Mouse (Mus musculus) MEL (cell line): ENCODE results near the gene Arl3. TPM values are rescaled to one million over a fixed set of nuclear protein-coding genes. Genes with fewer than 3 reads are reported as not detected.

ENCODE experiments used
- DNase-seq: peaks from one replicate; pipeline ENCODE4 v3.0.0; 2011; ENCODE audit warnings: low read depth, low spot score
- H3K27ac ChIP-seq: 2 replicates; pipeline ENCODE4 v1.5.1; 2012; ENCODE audit warnings: low read depth, mild to moderate bottlenecking, control low read depth, low read length, moderate library complexity; ENCODE audit not compliant: control insufficient read depth
- H3K27me3 ChIP-seq, 2 experiments: fragments of 150-350 bp in 1 of 2; sonication (generic) in 1 of 2; 2 replicates each; pipeline ENCODE4 v1.6.1; 2012; ENCODE audit warnings: low read length in 2 of 2, mild to moderate bottlenecking in 2 of 2, improper control_type of control experiment in 1 of 2, moderate library complexity in 1 of 2; ENCODE audit not compliant: insufficient read depth in 2 of 2, control insufficient read depth in 1 of 2
- H3K36me3 ChIP-seq, 2 experiments: 2 replicates each; pipeline ENCODE4 v1.6.1; 2012 to 2014; ENCODE audit warnings: low read length in 2 of 2, improper control_type of control experiment in 1 of 2, inconsistent platforms in 1 of 2, mild to moderate bottlenecking in 1 of 2; ENCODE audit not compliant: insufficient read depth in 2 of 2, control insufficient read depth in 1 of 2
- H3K4me1 ChIP-seq, 2 experiments: fragments of 150-350 bp in 1 of 2; sonication (generic) in 1 of 2; 2 replicates each; pipeline ENCODE4 v1.6.1; 2012; ENCODE audit warnings: low read length in 2 of 2, improper control_type of control experiment in 1 of 2, mild to moderate bottlenecking in 1 of 2; ENCODE audit not compliant: insufficient read depth in 2 of 2, control insufficient read depth in 1 of 2
- H3K4me3 ChIP-seq, 2 experiments: fragments of 150-350 bp in 1 of 2; sonication (generic) in 1 of 2; 2 replicates each; pipeline ENCODE4 v1.5.1; 2012; ENCODE audit warnings: low read depth in 2 of 2, low read length in 2 of 2, mild to moderate bottlenecking in 2 of 2, moderate library complexity in 2 of 2, control low read depth in 1 of 2, improper control_type of control experiment in 1 of 2; ENCODE audit not compliant: control insufficient read depth in 1 of 2, insufficient read depth in 1 of 2
- H3K79me2 ChIP-seq: 2 replicates; pipeline ENCODE4 v1.6.1; 2012; ENCODE audit warnings: mild to moderate bottlenecking, low read length, moderate library complexity; ENCODE audit not compliant: control insufficient read depth, poor library complexity, insufficient read depth
- H3K9ac ChIP-seq: 2 replicates; pipeline ENCODE4 v1.6.1; 2012; ENCODE audit warnings: low read depth, mild to moderate bottlenecking, control low read depth, low read length, moderate library complexity; ENCODE audit not compliant: control insufficient read depth, poor library complexity, severe bottlenecking
- H3K9me3 ChIP-seq: fragments of 150-350 bp; sonication (generic); replicated peaks from 2 replicates; pipeline ENCODE4 v1.6.1; 2012; ENCODE audit warnings: mild to moderate bottlenecking, low read length, improper control_type of control experiment, moderate library complexity; ENCODE audit not compliant: insufficient read depth
- BHLHE40 ChIP-seq: IDR thresholded peaks from 2 replicates; pipeline ENCODE4 v1.6.1; 2012; ENCODE audit warnings: low read depth, mild to moderate bottlenecking, inconsistent platforms, low read length, improper control_type of control experiment, borderline replicate concordance
- CHD1 ChIP-seq: IDR thresholded peaks from 2 replicates; pipeline ENCODE4 v1.6.1; 2012; ENCODE audit warnings: low read depth, mild to moderate bottlenecking, inconsistent platforms, low read length, improper control_type of control experiment
- CHD2 ChIP-seq: IDR thresholded peaks from 2 replicates; pipeline ENCODE4 v1.6.1; 2011; ENCODE audit warnings: low read length, improper control_type of control experiment
- CTCF ChIP-seq, 3 experiments: IDR thresholded peaks in 2 of 3; conservative IDR thresholded peaks in 1 of 3; 2 replicates each; pipeline ENCODE4 v1.5.1; 2011 to 2012; ENCODE audit warnings: low read length in 3 of 3, low read depth in 2 of 3, mild to moderate bottlenecking in 2 of 3, improper control_type of control experiment in 1 of 3, inconsistent platforms in 1 of 3, mixed read lengths in 1 of 3, moderate library complexity in 1 of 3; ENCODE audit not compliant: control insufficient read depth in 1 of 3, insufficient read depth in 1 of 3, poor library complexity in 1 of 3, severe bottlenecking in 1 of 3
- E2F4 ChIP-seq: IDR thresholded peaks from 2 replicates; pipeline ENCODE4 v1.6.1; 2011; ENCODE audit warnings: low read depth, low read length, improper control_type of control experiment, borderline replicate concordance
- ELF1 ChIP-seq: IDR thresholded peaks from 2 replicates; pipeline ENCODE4 v1.6.1; 2014; ENCODE audit warnings: low read depth, mild to moderate bottlenecking, inconsistent platforms, low read length, improper control_type of control experiment, moderate library complexity
- EP300 ChIP-seq, 2 experiments: IDR thresholded peaks; 2 replicates each; pipeline ENCODE4 v1.6.1; 2011; ENCODE audit warnings: improper control_type of control experiment in 2 of 2, low read length in 2 of 2, low read depth in 1 of 2, mild to moderate bottlenecking in 1 of 2
- ETS1 ChIP-seq: IDR thresholded peaks from 2 replicates; pipeline ENCODE4 v1.6.1; 2012; ENCODE audit warnings: low read depth, mild to moderate bottlenecking, inconsistent platforms, low read length, improper control_type of control experiment, moderate library complexity
- GATA1 ChIP-seq: IDR thresholded peaks from 2 replicates; pipeline ENCODE4 v1.6.1; 2011; ENCODE audit warnings: low read depth, low read length, improper control_type of control experiment
- HCFC1 ChIP-seq: IDR thresholded peaks from 2 replicates; pipeline ENCODE4 v1.6.1; 2012; ENCODE audit warnings: low read depth, mild to moderate bottlenecking, inconsistent platforms, low read length, improper control_type of control experiment, moderate library complexity
- JUND ChIP-seq: IDR thresholded peaks from 2 replicates; pipeline ENCODE4 v1.6.1; 2011; ENCODE audit warnings: low read depth, mild to moderate bottlenecking, improper control_type of control experiment, low read length
- KAT2A ChIP-seq: conservative IDR thresholded peaks from 2 replicates; pipeline ENCODE4 v1.6.1; 2012; ENCODE audit warnings: low read depth, low read length, improper control_type of control experiment, inconsistent platforms
- MAFK ChIP-seq: IDR thresholded peaks from 2 replicates; pipeline ENCODE4 v1.6.1; 2011; ENCODE audit warnings: low read depth, mild to moderate bottlenecking, low read length, improper control_type of control experiment, borderline replicate concordance
- MAX ChIP-seq: IDR thresholded peaks from 2 replicates; pipeline ENCODE4 v1.6.1; 2011; ENCODE audit warnings: low read length, improper control_type of control experiment
- MAZ ChIP-seq: IDR thresholded peaks from 2 replicates; pipeline ENCODE4 v1.6.1; 2012; ENCODE audit warnings: low read depth, mild to moderate bottlenecking, inconsistent platforms, low read length, improper control_type of control experiment
- MEF2A ChIP-seq: IDR thresholded peaks from 2 replicates; pipeline ENCODE4 v1.6.1; 2014; ENCODE audit warnings: low read depth, mild to moderate bottlenecking, inconsistent platforms, low read length, improper control_type of control experiment; ENCODE audit not compliant: poor library complexity, insufficient replicate concordance, severe bottlenecking; ENCODE audit errors: extremely low read depth
- MXI1 ChIP-seq: IDR thresholded peaks from 2 replicates; pipeline ENCODE4 v1.6.1; 2011; ENCODE audit warnings: mild to moderate bottlenecking, low read depth, low read length, improper control_type of control experiment
- MYB ChIP-seq: IDR thresholded peaks from 2 replicates; pipeline ENCODE4 v1.6.1; 2011; ENCODE audit warnings: mild to moderate bottlenecking, low read depth, low read length, improper control_type of control experiment
- MYC ChIP-seq: IDR thresholded peaks from 2 replicates; pipeline ENCODE4 v1.6.1; 2011; ENCODE audit warnings: low read depth, mild to moderate bottlenecking, low read length, improper control_type of control experiment, moderate library complexity
- NELFE ChIP-seq: IDR thresholded peaks from 2 replicates; pipeline ENCODE4 v1.6.1; 2011; ENCODE audit warnings: low read depth, low read length, improper control_type of control experiment
- NRF1 ChIP-seq: IDR thresholded peaks from 2 replicates; pipeline ENCODE4 v1.6.1; 2014; ENCODE audit warnings: low read depth, mild to moderate bottlenecking, inconsistent platforms, low read length, improper control_type of control experiment, moderate library complexity; ENCODE audit not compliant: poor library complexity, insufficient read depth, severe bottlenecking
- POLR2A ChIP-seq, 2 experiments: IDR thresholded peaks; 2 replicates each; pipeline ENCODE4 v1.6.1; 2011 to 2012; ENCODE audit warnings: low read length in 2 of 2, mild to moderate bottlenecking in 2 of 2, control low read depth in 1 of 2, improper control_type of control experiment in 1 of 2, low read depth in 1 of 2, moderate library complexity in 1 of 2; ENCODE audit not compliant: control insufficient read depth in 1 of 2, insufficient read depth in 1 of 2, poor library complexity in 1 of 2
- POLR2AphosphoS2 ChIP-seq: IDR thresholded peaks from 2 replicates; pipeline ENCODE4 v1.6.1; 2011; ENCODE audit warnings: low read length, improper control_type of control experiment
- RAD21 ChIP-seq: IDR thresholded peaks from 2 replicates; pipeline ENCODE4 v1.6.1; 2011; ENCODE audit warnings: mild to moderate bottlenecking, low read depth, low read length, improper control_type of control experiment
- RCOR1 ChIP-seq: IDR thresholded peaks from 2 replicates; pipeline ENCODE4 v1.6.1; 2012; ENCODE audit warnings: low read depth, mild to moderate bottlenecking, inconsistent platforms, low read length, improper control_type of control experiment
- SIN3A ChIP-seq: IDR thresholded peaks from 2 replicates; pipeline ENCODE4 v1.6.1; 2012; ENCODE audit warnings: low read length, improper control_type of control experiment, inconsistent platforms
- SMC3 ChIP-seq: IDR thresholded peaks from 2 replicates; pipeline ENCODE4 v1.6.1; 2011; ENCODE audit warnings: low read depth, low read length, improper control_type of control experiment
- TAL1 ChIP-seq: IDR thresholded peaks from 2 replicates; pipeline ENCODE4 v1.6.1; 2012; ENCODE audit warnings: mild to moderate bottlenecking, inconsistent platforms, low read length, moderate library complexity, mixed read lengths
- TBP ChIP-seq: IDR thresholded peaks from 2 replicates; pipeline ENCODE4 v1.8.0; 2011; ENCODE audit warnings: low read depth, low read length, improper control_type of control experiment
- TCF12 ChIP-seq: IDR thresholded peaks from 2 replicates; pipeline ENCODE4 v1.6.1; 2014; ENCODE audit warnings: low read depth, mild to moderate bottlenecking, inconsistent platforms, low read length, improper control_type of control experiment, moderate library complexity
- USF2 ChIP-seq, 2 experiments: IDR thresholded peaks; 2 replicates each; pipeline ENCODE4 v1.6.1; 2011 to 2012; ENCODE audit warnings: improper control_type of control experiment in 2 of 2, low read length in 2 of 2, borderline replicate concordance in 1 of 2, inconsistent platforms in 1 of 2, low read depth in 1 of 2, mild to moderate bottlenecking in 1 of 2; ENCODE audit not compliant: insufficient read depth in 1 of 2
- ZC3H11A ChIP-seq: IDR thresholded peaks from 2 replicates; pipeline ENCODE4 v1.6.1; 2012; ENCODE audit warnings: low read depth, mild to moderate bottlenecking, inconsistent platforms, low read length, improper control_type of control experiment
- ZKSCAN1 ChIP-seq: IDR thresholded peaks from 2 replicates; pipeline ENCODE4 v1.6.1; 2012; ENCODE audit warnings: low read depth, mild to moderate bottlenecking, inconsistent platforms, low read length, improper control_type of control experiment, moderate library complexity
- ZMIZ1 ChIP-seq: IDR thresholded peaks from 2 replicates; pipeline ENCODE4 v1.6.1; 2012; ENCODE audit warnings: low read depth, mild to moderate bottlenecking, inconsistent platforms, low read length, improper control_type of control experiment, moderate library complexity
- ZNF384 ChIP-seq: IDR thresholded peaks from 2 replicates; pipeline ENCODE4 v1.6.1; 2012; ENCODE audit warnings: low read depth, mild to moderate bottlenecking, inconsistent platforms, low read length, improper control_type of control experiment
- polyA plus RNA-seq, 2 experiments: library from polyadenylated mRNA; stranded (reverse) in 1 of 2; unstranded in 1 of 2; fragments of >175 nt in 1 of 2; fragments of >200 nt in 1 of 2; gene quantifications; 2 replicates each; pipeline versions ENCODE4 v1.2.1 to v1.2.4; 2012; ENCODE audit warnings: low replicate concordance in 2 of 2, low read depth in 1 of 2; ENCODE audit not compliant: insufficient read length in 2 of 2, insufficient read depth in 1 of 2, missing spikeins in 1 of 2
- total RNA-seq: library from RNA; depleted of rRNA; stranded (reverse); fragments of 300-350 nt; gene quantifications from 2 replicates; pipeline ENCODE4 v1.2.3, GENCODE M21; 2012

The Arl3 gene
- total and polyA plus RNA-seq, 3 experiments = 62.4 to 123 TPM; not detected in 1

DNA sequence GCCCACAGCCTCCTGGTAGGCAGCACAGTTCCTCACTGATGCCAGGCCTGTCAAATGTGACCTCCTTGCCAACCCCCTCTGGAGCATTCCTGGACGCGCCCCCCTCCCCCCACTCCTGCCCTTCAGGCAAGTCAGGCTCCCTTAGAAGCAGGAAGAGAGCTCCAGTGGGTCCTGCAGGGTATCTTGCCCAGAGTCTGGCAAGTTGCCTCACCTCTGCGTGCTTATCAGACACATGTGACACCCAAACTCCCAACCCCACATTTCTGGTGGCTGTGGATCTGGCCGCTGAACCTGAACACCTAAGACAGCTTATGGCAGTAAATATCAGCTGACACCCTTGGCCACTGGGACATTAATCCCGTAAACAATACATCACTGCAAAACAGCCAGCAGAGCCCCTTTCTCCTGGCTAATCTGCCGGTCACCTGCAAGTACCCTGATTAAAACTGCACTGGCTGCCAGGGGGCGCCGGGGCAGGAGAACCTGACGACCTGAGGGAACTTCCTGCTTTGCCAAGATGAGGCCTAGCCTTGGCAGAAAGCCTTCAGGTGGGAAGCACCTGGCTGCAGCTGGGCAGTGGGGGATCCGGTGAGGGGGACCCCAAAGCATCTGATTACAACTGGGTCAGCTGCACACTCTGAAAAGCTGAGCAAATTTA lies 40.8 kb downstream of the Arl3 start:
- Histone ChIP-seq H3K4me3 (peak overlapping the region in 1 of 2 experiments; percentile 44; a peak in 1 of 4 replicates), H3K9me3 (no peaks in the 10 kb centered on the region), H3K27me3 (no peaks in the 10 kb centered on the region), H3K4me1 (peaks cover 12 to 30% of the 10 kb centered on the region in 2 experiments), H3K27ac (peak overlapping the region; percentile 82), H3K36me3 (peaks cover 0 to 25% of the 10 kb centered on the region in 2 experiments; a peak in 2 of 4 replicates), H3K79me2 (no peaks in the 10 kb centered on the region; the same call in 1 of the 2 replicates), H3K9ac (peak overlapping the region; percentile 72)
- DNase-seq = peak; percentile 95
- TF ChIP-seq ELF1 = peak; percentile 82
- peak; percentile 94 for TF ChIP-seq MXI1
- no peak for TF ChIP-seq ZMIZ1
- peak in 1 of 2 experiments; percentile 59; a peak in 1 of 4 replicates for TF ChIP-seq POLR2A (IDR thresholded peaks at IDR 0.05; ENCODE audit: control insufficient read depth in 1 of 2, insufficient read depth in 1 of 2, low read depth in 1 of 2, low read length in 2 of 2, poor library complexity in 1 of 2)
- TF ChIP-seq EP300 (IDR thresholded peaks at IDR 0.05; ENCODE audit: low read depth in 1 of 2, low read length in 2 of 2) = peak; percentile 84 to 86
- TF ChIP-seq JUND = 0 out of 2 replicates have a peak, but pooled peaks have one; percentile 42
- no peak for TF ChIP-seq RAD21
- 0 out of 2 replicates have a peak, but pooled peaks have one; percentile 8 for TF ChIP-seq SMC3
- peak; percentile 86 for TF ChIP-seq BHLHE40
- TF ChIP-seq USF2 (IDR thresholded peaks at IDR 0.05; ENCODE audit: borderline replicate concordance in 1 of 2, insufficient read depth in 1 of 2, low read depth in 1 of 2, low read length in 2 of 2) = peak in 1 of 2 experiments; percentile 57; a peak in 2 of 4 replicates
- TF ChIP-seq CTCF (IDR thresholded peaks at IDR 0.05 in 2 of 3, conservative IDR thresholded peaks at IDR 0.05 in 1 of 3; ENCODE audit: control insufficient read depth in 1 of 3, insufficient read depth in 1 of 3, low read depth in 2 of 3, low read length in 3 of 3, poor library complexity in 1 of 3, severe bottlenecking in 1 of 3) = peak in 2 of 3 experiments; percentile 18 to 29; a peak in 3 of 6 replicates
- TF ChIP-seq ZKSCAN1 = peak; percentile 65; the same call in 1 of the 2 replicates
- TF ChIP-seq MYB = peak; percentile 35; the same call in 1 of the 2 replicates
- peak; percentile 82 for TF ChIP-seq TCF12
- no peak for TF ChIP-seq KAT2A
- TF ChIP-seq CHD1 = no peak
- TF ChIP-seq TBP = peak; percentile 23; the same call in 1 of the 2 replicates
- TF ChIP-seq ETS1 = peak; percentile 92
- no peak for TF ChIP-seq NRF1
- TF ChIP-seq RCOR1 = peak; percentile 78
- peak; percentile 82 for TF ChIP-seq MYC
- TF ChIP-seq SIN3A = peak; percentile 92
- TF ChIP-seq ZC3H11A = no peak
- peak; percentile 36; the same call in 1 of the 2 replicates for TF ChIP-seq NELFE
- TF ChIP-seq MEF2A = peak; percentile 36; the same call in 1 of the 2 replicates
- TF ChIP-seq MAFK = peak; percentile 32; the same call in 1 of the 2 replicates
- TF ChIP-seq E2F4 = no peak
- 0 out of 2 replicates have a peak, but pooled peaks have one; percentile 63 for TF ChIP-seq HCFC1
- peak; percentile 60; the same call in 1 of the 2 replicates for TF ChIP-seq CHD2
- peak; percentile 71 for TF ChIP-seq TAL1
- TF ChIP-seq GATA1 = peak; percentile 90
- 0 out of 2 replicates have a peak, but pooled peaks have one; percentile 53 for TF ChIP-seq POLR2AphosphoS2
- TF ChIP-seq MAX = peak; percentile 78
- TF ChIP-seq ZNF384 = peak; percentile 76
- peak; percentile 79; the same call in 1 of the 2 replicates for TF ChIP-seq MAZ
